Mouse (Mus musculus) kidney, adult 9 months (tissue): ENCODE results near the gene Olfr309.
"Not testable (repeated sequence)": the region's sequence is repeated elsewhere in the genome, so short reads cannot be mapped to it uniquely, and the experiment has no call there.

Experiments
- DNase-seq: peaks from one replicate; pipeline ENCODE4 v3.0.0; 2022

Olfr309 gene

GRCm38 (mm10) chr7:86313608-86314007 is at the start of gene Olfr309:
TSS of gene Olfr309 (minus strand) at chr7:86313708.
- DNase-seq: no peak

GRCm38 (mm10) chr7:86346296-86346695 is 32.8 kb upstream of the Olfr309 start:
- not testable (repeated sequence) for DNase-seq

- DNase-seq: no peak
Observed at GRCm38 (mm10) chr7:86344253-86344652, 30.7 kb upstream of the Olfr309 start.

GRCm38 (mm10) chr7:86342881-86343565 is 29.5 kb upstream of the Olfr309 start:
- no peak for DNase-seq

- DNase-seq: no peak
Observed at GRCm38 (mm10) chr7:86337486-86337885, 24.0 kb upstream of the Olfr309 start, which contains the start of gene Olfr307. TSS of gene Olfr307 (minus strand) at chr7:86337586.

- no peak for DNase-seq
Observed at GRCm38 (mm10) chr7:86325530-86325929, 12.0 kb upstream of the Olfr309 start, which contains the start of gene Olfr308. TSS of gene Olfr308 (minus strand) at chr7:86325630.

GRCm38 (mm10) chr7:86321323-86321722 is 7.8 kb upstream of the Olfr309 start:
- DNase-seq: no peak

GRCm38 (mm10) chr7:86277072-86277471 is 36.4 kb downstream of the Olfr309 start, which contains the start of gene Olfr310:
TSS of gene Olfr310 (minus strand) at chr7:86277172.
- DNase-seq: no peak
